Mouse (Mus musculus): ENCODE measurements around the gene Gm45062.

- no peak for TF ChIP-seq CTCF (IDR thresholded peaks at IDR 0.05; ENCODE audit: low read depth)
- TF ChIP-seq EP300 (IDR thresholded peaks at IDR 0.05; ENCODE audit: low read depth) = no peak
These were observed 93.4 kb downstream of the Gm45062 start for GRCm38 (mm10) chr6:8352533-8353168.
